Mouse (Mus musculus): ENCODE measurements around the gene Usp10. TPM values are rescaled to one million over a fixed set of nuclear protein-coding genes. Genes with fewer than 3 reads are reported as not detected.

The Usp10 gene
- total RNA-seq (2021) = 100 to 1,000 TPM; 100 to 113 TPM
- long read RNA-seq, experiment 1, transcript Usp10-210 (14 exons, 3,726 nt) = major isoform, 19 of 47 reads
- long read RNA-seq, experiment 1, partial matches to known transcripts = 20 of 47 reads
- long read RNA-seq, experiment 1, other reads (novel, unspliced or antisense) = 4 of 47 reads
- long read RNA-seq, experiment 2, transcript Usp10-210 (14 exons, 3,726 nt) = major isoform, 7 of 21 reads
- long read RNA-seq, experiment 2, partial matches to known transcripts = 7 of 21 reads
- long read RNA-seq, experiment 2, other reads (novel, unspliced or antisense) = 3 of 21 reads

- no peak for DNase-seq
Observed at GRCm38 (mm10) chr8:119909944-119910546, at the start of gene Usp10. Gene Usp10 (plus strand): TSS chr8:119910360.

- peak; percentile 99 for DNase-seq
Observed at GRCm38 (mm10) chr8:119861706-119862389, 48.3 kb upstream of the Usp10 start, which contains the start of gene Klhl36. Gene Klhl36 (plus strand): TSS chr8:119862266.

- DNase-seq = no peak
Observed at GRCm38 (mm10) chr8:119862390-119862734, 47.8 kb upstream of the Usp10 start.

GRCm38 (mm10) chr8:119862749-119863148 is 47.4 kb upstream of the Usp10 start:
- DNase-seq = no peak

GRCm38 (mm10) chr8:119869616-119870015 is 40.5 kb upstream of the Usp10 start:
- no peak for DNase-seq

GRCm38 (mm10) chr8:119873181-119873580 is 37.0 kb upstream of the Usp10 start:
- no peak for DNase-seq

GRCm38 (mm10) chr8:119881301-119881700 is 28.9 kb upstream of the Usp10 start:
- DNase-seq = no peak

GRCm38 (mm10) chr8:119881917-119882316 is 28.2 kb upstream of the Usp10 start:
- DNase-seq = no peak

GRCm38 (mm10) chr8:119883281-119883680 is 26.9 kb upstream of the Usp10 start:
- no peak for DNase-seq

GRCm38 (mm10) chr8:119885612-119886011 is 24.5 kb upstream of the Usp10 start:
- DNase-seq = peak; percentile 75 to 82

- peak; percentile 61 to 63 for DNase-seq
Observed at GRCm38 (mm10) chr8:119887130-119887529, 23.0 kb upstream of the Usp10 start.

- DNase-seq = no peak
Observed at GRCm38 (mm10) chr8:119888012-119888411, 22.1 kb upstream of the Usp10 start.

GRCm38 (mm10) chr8:119897069-119897468 is 13.1 kb upstream of the Usp10 start:
- DNase-seq = no peak

- peak; percentile 52 to 62 for DNase-seq
Observed at GRCm38 (mm10) chr8:119897933-119898332, 12.2 kb upstream of the Usp10 start.

- no peak for DNase-seq
Observed at GRCm38 (mm10) chr8:119901349-119901748, 8.8 kb upstream of the Usp10 start.

GRCm38 (mm10) chr8:119901952-119902351 is 8.2 kb upstream of the Usp10 start:
- DNase-seq = peak; percentile 71 to 74

GRCm38 (mm10) chr8:119904323-119904911 is 5.7 kb upstream of the Usp10 start:
- peak; percentile 26 to 29 for DNase-seq

GRCm38 (mm10) chr8:119910547-119911257 is 542 bp downstream of the Usp10 start, which contains the start of gene Gm20388:
Gene Gm20388 (plus strand): TSS chr8:119910841.
- peak; percentile 91 to 93 for DNase-seq

GRCm38 (mm10) chr8:119911258-119911962 is 1.2 kb downstream of the Usp10 start:
- no peak for DNase-seq

GRCm38 (mm10) chr8:119912643-119913042 is 2.5 kb downstream of the Usp10 start:
- no peak for DNase-seq

- DNase-seq = no peak
Observed at GRCm38 (mm10) chr8:119913181-119913580, 3.0 kb downstream of the Usp10 start.

Data from adrenal gland, postnatal 36 days (tissue).